9 mouse cellular contexts compared by ENCODE assay signal in genomic region chr4:136123111-136123791, GRCm38 (mm10). TPM values are rescaled to one million over a fixed set of nuclear protein-coding genes. Genes with fewer than 3 reads are reported as not detected.
DNase-seq lines count a peak whose midpoint lies in the region; ATAC-seq and TF ChIP-seq lines count a peak whose summit lies in the region.
"Had no signal": no experiment of that assay in that cellular context is flagged by ENCODE, and none has a peak within 500 bp of the region (broad histone marks: within the 10 kb centered on the region; RNA-seq: fewer than 3 reads in every experiment).

No protein-coding gene starts in this region.

- H3K36me3 ChIP-seq in intestine, embryonic 16.5 days (ENCODE audit: control insufficient read depth, insufficient read depth, low read length), result no peaks in the 10 kb centered on the region
- no peaks in the 10 kb centered on the region for H3K36me3 ChIP-seq in hindbrain, postnatal 0 days (ENCODE audit: insufficient read depth, low read length)
- H3K36me3 ChIP-seq: hindbrain, embryonic 15.5 days had no signal

- H3K4me1 ChIP-seq in intestine, embryonic 16.5 days (ENCODE audit: control insufficient read depth, insufficient read depth, low read length), result peaks cover 14% of the 10 kb centered on the region
- no peaks in the 10 kb centered on the region for H3K4me1 ChIP-seq in hindbrain, postnatal 0 days (ENCODE audit: insufficient read depth, low read length)
- H3K4me1 ChIP-seq: hindbrain, embryonic 15.5 days had no signal

- WGBS in intestine, embryonic 16.5 days, result 37% methylated on average over 8 of the region's 8 CpGs
- WGBS in hindbrain, postnatal 0 days, result 76% methylated on average over 8 of the region's 8 CpGs

- H3K4me2 ChIP-seq in intestine, embryonic 16.5 days (ENCODE audit: low read depth, low read length), result peak overlapping the region; percentile 26; the same call in 1 of the 2 replicates
- H3K4me2 ChIP-seq in hindbrain, postnatal 0 days (ENCODE audit: low read depth, low read length), result no peak overlapping the region
- H3K4me2 ChIP-seq: hindbrain, embryonic 15.5 days had no signal

- no peak for TF ChIP-seq CTCF in hindbrain, postnatal 0 days (IDR thresholded peaks at IDR 0.05; ENCODE audit: low read depth)

- H3K27ac ChIP-seq in intestine, embryonic 16.5 days (ENCODE audit: low read length), result peak overlapping the region; percentile 74
- H3K27ac ChIP-seq in hindbrain, postnatal 0 days, result no peak overlapping the region
- H3K27ac ChIP-seq: hindbrain, embryonic 15.5 days had no signal

- H3K4me3 ChIP-seq in intestine, embryonic 16.5 days (ENCODE audit: low read length), result no peak overlapping the region
- H3K4me3 ChIP-seq in hindbrain, postnatal 0 days (ENCODE audit: low read length), result no peak overlapping the region
- H3K4me3 ChIP-seq: hindbrain, embryonic 15.5 days had no signal

- H3K27me3 ChIP-seq in intestine, embryonic 16.5 days (replicated peaks; ENCODE audit: control insufficient read depth, insufficient read depth, low read length), result no peaks in the 10 kb centered on the region
- H3K27me3 ChIP-seq in hindbrain, postnatal 0 days (ENCODE audit: insufficient read depth, low read length), result no peaks in the 10 kb centered on the region
- H3K27me3 ChIP-seq: hindbrain, embryonic 15.5 days had no signal

- H3K9me3 ChIP-seq in intestine, embryonic 16.5 days (ENCODE audit: control insufficient read depth, low read length), result no peaks in the 10 kb centered on the region
- H3K9me3 ChIP-seq in hindbrain, postnatal 0 days (ENCODE audit: low read length), result no peaks in the 10 kb centered on the region
- H3K9me3 ChIP-seq: hindbrain, embryonic 15.5 days had no signal

- intact Hi-C loops in left cerebral cortex, postnatal 4 days (cut with DNase I), result no loop called here

- H3K9ac ChIP-seq in intestine, embryonic 16.5 days (ENCODE audit: low read depth, low read length), result peak overlapping the region; percentile 45; the same call in 1 of the 2 replicates
- H3K9ac ChIP-seq in hindbrain, postnatal 0 days (replicated peaks; ENCODE audit: low read length), result no peak overlapping the region
- H3K9ac ChIP-seq: hindbrain, embryonic 15.5 days had no signal

- no peak for DNase-seq in frontal cortex, adult 2 months (ENCODE audit: extremely low spot score in 1 of 2, low spot score in 1 of 2)
- DNase-seq in urinary bladder, adult 18-20 months (ENCODE audit: low spot score in 2 of 2), result peak; percentile 14 to 47
- no peak for DNase-seq in urinary bladder, postnatal 4 days (ENCODE audit: low spot score in 2 of 2)
- peak; percentile 74 for DNase-seq in yolk sac, embryonic 10.5 days (ENCODE audit: low spot score)
- DNase-seq in hindbrain, postnatal 0 days (ENCODE audit: low spot score), result no peak
- DNase-seq in left cerebral cortex, postnatal 4 days, result no peak

- ATAC-seq in frontal cortex, adult (ENCODE audit: low TSS enrichment), result peak; percentile 50; the same call in 1 of the 2 replicates
- peak; percentile 86 for ATAC-seq in intestine, embryonic 16.5 days
- ATAC-seq in hindbrain, postnatal 0 days, result no peak

RNA-seq across cellular contexts. Expression of gene Id3, which starts 20.0 kb away (rescaled TPM):
- polyA plus RNA-seq in frontal cortex, adult 2 months (2012; rRNA removed), result 90.0 and 90.1 TPM in 2 replicates
- polyA plus RNA-seq in intestine, embryonic 16.5 days (2015; fragmentation: Nextera tagmentation; extraction: Ambion mirVana), result 232 and 245 TPM in 2 replicates
- total RNA-seq in hindbrain, postnatal 0 days (2014; rRNA removed), result 204 and 344 TPM in 2 replicates
- 253 and 254 TPM in 2 replicates for polyA plus RNA-seq in hindbrain, postnatal 0 days (2015; fragmentation: Nextera tagmentation; extraction: Ambion mirVana)
- total RNA-seq in left cerebral cortex, postnatal 4 days (2021), result 10 to 100 TPM; 50.9 to 52.7 TPM

RNA-seq across cellular contexts. Expression of gene E2f2, which starts 48.9 kb away (rescaled TPM):
- 0.25 and 0.34 TPM in 2 replicates for polyA plus RNA-seq in frontal cortex, adult 2 months (2012; rRNA removed)
- 7.5 and 9.3 TPM in 2 replicates for polyA plus RNA-seq in intestine, embryonic 16.5 days (2015; fragmentation: Nextera tagmentation; extraction: Ambion mirVana)
- total RNA-seq in hindbrain, postnatal 0 days (2014; rRNA removed), result 3.5 and 3.7 TPM in 2 replicates
- polyA plus RNA-seq in hindbrain, postnatal 0 days (2015; fragmentation: Nextera tagmentation; extraction: Ambion mirVana), result 2.3 and 2.4 TPM in 2 replicates
- 1 to 10 TPM; 1.4 to 1.5 TPM for total RNA-seq in left cerebral cortex, postnatal 4 days (2021)

Comparison
In these comparisons a context has a peak if more than half of its experiments do, and no peak if none do; other contexts are left out.
1. DNase-seq: peak in urinary bladder, adult 18-20 months (2 of 2) and yolk sac, embryonic 10.5 days (single experiment); none in frontal cortex, adult 2 months (0 of 2), urinary bladder, postnatal 4 days (0 of 2), hindbrain, postnatal 0 days (single experiment) and left cerebral cortex, postnatal 4 days (single experiment).